Mouse (Mus musculus): ENCODE measurements around the gene Zc3h18. TPM values are rescaled to one million over a fixed set of nuclear protein-coding genes. Genes with fewer than 3 reads are reported as not detected.

Gene Zc3h18
- total and polyA plus RNA-seq, 3 experiments: 30.2 to 122 (median 98.5) TPM

- no peak for DNase-seq (ENCODE audit: low read depth, low spot score)
- TF ChIP-seq UBTF (IDR thresholded peaks at IDR 0.05; ENCODE audit: borderline replicate concordance, insufficient read depth, low read depth, low read length) (no peak), CTCF (IDR thresholded peaks at IDR 0.05 in 2 of 3, conservative IDR thresholded peaks at IDR 0.05 in 1 of 3; ENCODE audit: control insufficient read depth in 1 of 3, insufficient read depth in 1 of 3, low read depth in 2 of 3, low read length in 3 of 3, poor library complexity in 1 of 3, severe bottlenecking in 1 of 3) (no peak), CHD1 (IDR thresholded peaks at IDR 0.05; ENCODE audit: low read depth, low read length) (no peak), RCOR1 (IDR thresholded peaks at IDR 0.05; ENCODE audit: low read depth, low read length) (no peak), CHD2 (IDR thresholded peaks at IDR 0.05; ENCODE audit: low read length) (no peak), TBP (IDR thresholded peaks at IDR 0.05; ENCODE audit: low read depth, low read length) (no peak), USF1 (IDR thresholded peaks at IDR 0.05; ENCODE audit: low read depth, low read length) (no peak), POLR2AphosphoS5 (IDR thresholded peaks at IDR 0.05; ENCODE audit: borderline replicate concordance, low read depth, low read length) (no peak), TAL1 (IDR thresholded peaks at IDR 0.05; ENCODE audit: low read length) (no peak), EP300 (IDR thresholded peaks at IDR 0.05; ENCODE audit: low read depth in 1 of 2, low read length in 2 of 2) (no peak), SMC3 (IDR thresholded peaks at IDR 0.05; ENCODE audit: low read depth, low read length) (no peak), ZKSCAN1 (IDR thresholded peaks at IDR 0.05; ENCODE audit: low read depth, low read length) (no peak), TCF12 (IDR thresholded peaks at IDR 0.05; ENCODE audit: low read depth, low read length) (no peak), JUND (IDR thresholded peaks at IDR 0.05; ENCODE audit: low read depth, low read length) (no peak), RAD21 (IDR thresholded peaks at IDR 0.05; ENCODE audit: low read depth, low read length) (no peak), MYB (IDR thresholded peaks at IDR 0.05; ENCODE audit: low read depth, low read length) (no peak), ZMIZ1 (IDR thresholded peaks at IDR 0.05; ENCODE audit: low read depth, low read length) (no peak), MAFK (IDR thresholded peaks at IDR 0.05; ENCODE audit: borderline replicate concordance, low read depth, low read length) (no peak), BHLHE40 (IDR thresholded peaks at IDR 0.05; ENCODE audit: borderline replicate concordance, low read depth, low read length) (no peak), SIN3A (IDR thresholded peaks at IDR 0.05; ENCODE audit: low read length) (no peak)
- H3K4me3 ChIP-seq (ENCODE audit: control insufficient read depth in 1 of 2, insufficient read depth in 1 of 2, low read depth in 2 of 2, low read length in 2 of 2): no peak overlapping the region
- H3K9me3 ChIP-seq (replicated peaks; ENCODE audit: insufficient read depth, low read length): no peaks in the 10 kb centered on the region
- no peak overlapping the region for H3K27ac ChIP-seq (ENCODE audit: control insufficient read depth, low read depth, low read length)
- H3K4me1 ChIP-seq (ENCODE audit: control insufficient read depth in 1 of 2, insufficient read depth in 2 of 2, low read length in 2 of 2): peaks cover 0 to 3% of the 10 kb centered on the region in 2 experiments; a peak in 1 of 4 replicates
- no peak overlapping the region for H3K9ac ChIP-seq (ENCODE audit: control insufficient read depth, low read depth, low read length, poor library complexity, severe bottlenecking)
- H3K27me3 ChIP-seq (ENCODE audit: control insufficient read depth in 1 of 2, insufficient read depth in 2 of 2, low read length in 2 of 2): no peaks in the 10 kb centered on the region
- 0 out of 2 replicates have a peak, but pooled peaks cover 3% of the 10 kb centered on the region for H3K79me2 ChIP-seq (ENCODE audit: control insufficient read depth, insufficient read depth, low read length, poor library complexity)
- H3K36me3 ChIP-seq (ENCODE audit: control insufficient read depth in 1 of 2, insufficient read depth in 2 of 2, low read length in 2 of 2): no peaks in the 10 kb centered on the region
Observed at GRCm38 (mm10) chr8:122439336-122439735, 62.9 kb downstream of the Zc3h18 start.

GRCm38 (mm10) chr8:122441326-122441725 lies 64.9 kb downstream of the Zc3h18 start:
- H3K4me1 ChIP-seq (ENCODE audit: control insufficient read depth in 1 of 2, insufficient read depth in 2 of 2, low read length in 2 of 2): peaks cover 0 to 3% of the 10 kb centered on the region in 2 experiments; a peak in 1 of 4 replicates
- no peaks in the 10 kb centered on the region for H3K36me3 ChIP-seq (ENCODE audit: control insufficient read depth in 1 of 2, insufficient read depth in 2 of 2, low read length in 2 of 2)
- TF ChIP-seq NRF1 (IDR thresholded peaks at IDR 0.05; ENCODE audit: insufficient read depth, low read depth, low read length, poor library complexity, severe bottlenecking): no peak
- no peak for TF ChIP-seq EP300 (IDR thresholded peaks at IDR 0.05; ENCODE audit: low read depth in 1 of 2, low read length in 2 of 2)
- no peak for TF ChIP-seq ZNF384 (IDR thresholded peaks at IDR 0.05; ENCODE audit: low read depth, low read length)
- no peak for TF ChIP-seq ELF1 (IDR thresholded peaks at IDR 0.05; ENCODE audit: low read depth, low read length)
- no peak for TF ChIP-seq JUND (IDR thresholded peaks at IDR 0.05; ENCODE audit: low read depth, low read length)
- no peak for TF ChIP-seq MEF2A (IDR thresholded peaks at IDR 0.05; ENCODE audit: extremely low read depth, insufficient replicate concordance, low read depth, low read length, poor library complexity, severe bottlenecking)
- no peak for TF ChIP-seq USF2 (IDR thresholded peaks at IDR 0.05; ENCODE audit: borderline replicate concordance in 1 of 2, insufficient read depth in 1 of 2, low read depth in 1 of 2, low read length in 2 of 2)
- TF ChIP-seq ZC3H11A (IDR thresholded peaks at IDR 0.05; ENCODE audit: low read depth, low read length): no peak
- TF ChIP-seq BHLHE40 (IDR thresholded peaks at IDR 0.05; ENCODE audit: borderline replicate concordance, low read depth, low read length): no peak
- no peak for TF ChIP-seq CTCF (IDR thresholded peaks at IDR 0.05 in 2 of 3, conservative IDR thresholded peaks at IDR 0.05 in 1 of 3; ENCODE audit: control insufficient read depth in 1 of 3, insufficient read depth in 1 of 3, low read depth in 2 of 3, low read length in 3 of 3, poor library complexity in 1 of 3, severe bottlenecking in 1 of 3)
- TF ChIP-seq POLR2AphosphoS2 (IDR thresholded peaks at IDR 0.05; ENCODE audit: low read length): no peak
- no peak for TF ChIP-seq ZKSCAN1 (IDR thresholded peaks at IDR 0.05; ENCODE audit: low read depth, low read length)
- TF ChIP-seq ETS1 (IDR thresholded peaks at IDR 0.05; ENCODE audit: low read depth, low read length): no peak
- no peak for TF ChIP-seq KAT2A (conservative IDR thresholded peaks at IDR 0.05; ENCODE audit: low read depth, low read length)
- no peak overlapping the region for H3K4me3 ChIP-seq (ENCODE audit: control insufficient read depth in 1 of 2, insufficient read depth in 1 of 2, low read depth in 2 of 2, low read length in 2 of 2)
- no peak for DNase-seq (ENCODE audit: low read depth, low spot score)
- H3K9me3 ChIP-seq (replicated peaks; ENCODE audit: insufficient read depth, low read length): no peaks in the 10 kb centered on the region
- no peak overlapping the region for H3K9ac ChIP-seq (ENCODE audit: control insufficient read depth, low read depth, low read length, poor library complexity, severe bottlenecking)
- H3K27me3 ChIP-seq (ENCODE audit: control insufficient read depth in 1 of 2, insufficient read depth in 2 of 2, low read length in 2 of 2): no peaks in the 10 kb centered on the region
- 0 out of 2 replicates have a peak, but pooled peaks cover 3% of the 10 kb centered on the region for H3K79me2 ChIP-seq (ENCODE audit: control insufficient read depth, insufficient read depth, low read length, poor library complexity)
- H3K27ac ChIP-seq (ENCODE audit: control insufficient read depth, low read depth, low read length): no peak overlapping the region

Measured in MEL (cell line).